Mouse (Mus musculus): ENCODE results near the gene Myo1e. TPM values are rescaled to one million over a fixed set of nuclear protein-coding genes. Genes with fewer than 3 reads are reported as not detected.
"Not testable (repeated sequence)": the region's sequence is repeated elsewhere in the genome, so short reads cannot be mapped to it uniquely, and the experiment has no call there.

The Myo1e gene
- polyA plus RNA-seq, 1 experiment from 2014 or later = 23.2 TPM

- no peak overlapping the region for H3K9ac ChIP-seq
- H3K4me2 ChIP-seq = no peak overlapping the region
- H3K4me1 ChIP-seq = peaks cover 36% of the 10 kb centered on the region
- H3K9me3 ChIP-seq = peaks cover 6% of the 10 kb centered on the region; the same call in 1 of the 2 replicates
- no peaks in the 10 kb centered on the region for H3K27me3 ChIP-seq
- no peak overlapping the region for H3K27ac ChIP-seq
- ATAC-seq (ENCODE audit: insufficient number of reproducible peaks, insufficient read depth, low FRiP score, low TSS enrichment, low read depth) = no peak
- WGBS = 65% methylated on average over 2 of the region's 2 CpGs
- no peaks in the 10 kb centered on the region for H3K36me3 ChIP-seq
- H3K4me3 ChIP-seq = no peak overlapping the region
Observed at GRCm38 (mm10) chr9:70243708-70244107, 36.6 kb downstream of the Myo1e start.

DNA sequence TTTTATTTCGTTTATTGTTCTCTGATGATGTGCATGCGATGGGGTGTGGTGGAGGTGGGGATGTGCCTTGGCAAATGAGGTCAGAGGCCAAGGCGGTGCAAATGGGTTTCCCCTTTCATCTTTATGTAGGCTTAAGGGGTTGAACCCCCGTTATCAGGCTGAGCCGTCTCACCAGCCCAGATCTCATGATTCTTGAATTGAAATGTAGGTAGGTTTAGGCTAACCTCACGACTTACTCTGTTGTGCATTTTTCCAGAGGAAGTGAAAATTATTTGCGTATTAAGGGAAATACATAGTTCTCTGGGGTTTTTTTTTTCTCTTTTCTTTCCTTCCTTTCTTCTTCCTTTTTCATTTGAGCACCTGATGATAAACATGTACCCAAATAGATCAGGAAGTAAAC, 37.0 kb downstream of the Myo1e start:
- Histone ChIP-seq H3K36me3 (no peaks in the 10 kb centered on the region), H3K4me2 (no peak overlapping the region), H3K4me3 (no peak overlapping the region), H3K9me3 (peaks cover 6% of the 10 kb centered on the region; the same call in 1 of the 2 replicates), H3K27ac (no peak overlapping the region), H3K4me1 (peaks cover 36% of the 10 kb centered on the region), H3K9ac (no peak overlapping the region), H3K27me3 (no peaks in the 10 kb centered on the region)
- 66% methylated on average over 7 of the region's 7 CpGs for WGBS
- ATAC-seq (ENCODE audit: insufficient number of reproducible peaks, insufficient read depth, low FRiP score, low TSS enrichment, low read depth) = no peak

DNA sequence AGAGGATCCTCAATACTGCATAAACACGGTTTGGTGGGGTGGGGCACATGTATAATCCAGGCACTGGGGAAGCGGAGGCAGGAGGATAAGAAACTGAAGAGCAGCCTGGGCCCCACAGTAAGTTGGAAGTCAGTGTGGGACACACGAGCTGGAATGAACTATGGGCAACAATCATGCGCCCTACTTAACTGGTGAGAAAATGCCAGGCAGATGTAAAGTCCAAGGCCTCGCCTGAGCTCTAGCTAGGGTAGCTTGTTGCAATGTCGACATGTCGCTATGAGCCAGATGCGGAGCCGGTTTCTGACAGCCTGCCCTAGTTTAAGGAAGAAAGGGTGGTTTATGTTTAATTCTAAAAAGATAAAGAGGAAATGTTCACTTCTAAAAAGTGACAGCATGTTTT, 37.9 kb downstream of the Myo1e start:
- H3K4me2 ChIP-seq = no peak overlapping the region
- no peaks in the 10 kb centered on the region for H3K36me3 ChIP-seq
- no peak overlapping the region for H3K9ac ChIP-seq
- H3K4me3 ChIP-seq = no peak overlapping the region
- H3K4me1 ChIP-seq = peaks cover 39% of the 10 kb centered on the region
- ATAC-seq (ENCODE audit: insufficient number of reproducible peaks, insufficient read depth, low FRiP score, low TSS enrichment, low read depth) = no peak
- H3K9me3 ChIP-seq = peaks cover 6% of the 10 kb centered on the region; the same call in 1 of the 2 replicates
- no peak overlapping the region for H3K27ac ChIP-seq
- 92% methylated on average over 9 of the region's 9 CpGs for WGBS
- no peaks in the 10 kb centered on the region for H3K27me3 ChIP-seq

- Histone ChIP-seq H3K9ac (no peak overlapping the region), H3K9me3 (peaks cover 6% of the 10 kb centered on the region; the same call in 1 of the 2 replicates), H3K27ac (no peak overlapping the region), H3K36me3 (no peaks in the 10 kb centered on the region), H3K4me3 (no peak overlapping the region), H3K4me1 (peaks cover 30% of the 10 kb centered on the region), H3K4me2 (no peak overlapping the region), H3K27me3 (no peaks in the 10 kb centered on the region)
- ATAC-seq (ENCODE audit: insufficient number of reproducible peaks, insufficient read depth, low FRiP score, low TSS enrichment, low read depth) = no peak
- WGBS = 64% methylated on average over 10 of the region's 10 CpGs
Observed at GRCm38 (mm10) chr9:70246427-70246826, 39.3 kb downstream of the Myo1e start.

DNA sequence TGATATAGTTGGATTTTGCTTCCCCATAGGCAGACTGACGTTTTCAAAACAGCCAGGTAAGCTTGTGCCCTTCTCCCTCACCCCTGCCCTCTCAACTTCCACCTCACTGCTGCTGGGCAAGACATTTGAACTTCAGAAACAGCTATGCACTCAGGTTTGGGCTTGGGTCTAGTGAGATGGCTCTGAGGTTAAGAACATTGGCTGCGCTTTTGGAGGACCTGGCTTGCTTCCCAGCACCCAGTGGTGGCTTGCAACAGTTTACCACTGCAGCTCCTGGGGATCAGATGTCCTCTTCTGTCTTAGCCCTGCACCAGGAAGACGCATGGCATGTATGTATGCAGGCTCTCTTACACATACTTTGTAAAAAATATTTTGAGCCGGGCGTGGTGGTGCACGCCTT, 40.9 kb downstream of the Myo1e start:
- Histone ChIP-seq H3K27me3 (no peaks in the 10 kb centered on the region), H3K4me2 (no peak overlapping the region), H3K4me3 (no peak overlapping the region), H3K36me3 (no peaks in the 10 kb centered on the region), H3K9me3 (peaks cover 6% of the 10 kb centered on the region; the same call in 1 of the 2 replicates), H3K27ac (no peak overlapping the region), H3K9ac (no peak overlapping the region), H3K4me1 (peaks cover 22% of the 10 kb centered on the region)
- 85% methylated on average over 6 of the region's 6 CpGs for WGBS
- no peak for ATAC-seq (ENCODE audit: insufficient number of reproducible peaks, insufficient read depth, low FRiP score, low TSS enrichment, low read depth)

DNA sequence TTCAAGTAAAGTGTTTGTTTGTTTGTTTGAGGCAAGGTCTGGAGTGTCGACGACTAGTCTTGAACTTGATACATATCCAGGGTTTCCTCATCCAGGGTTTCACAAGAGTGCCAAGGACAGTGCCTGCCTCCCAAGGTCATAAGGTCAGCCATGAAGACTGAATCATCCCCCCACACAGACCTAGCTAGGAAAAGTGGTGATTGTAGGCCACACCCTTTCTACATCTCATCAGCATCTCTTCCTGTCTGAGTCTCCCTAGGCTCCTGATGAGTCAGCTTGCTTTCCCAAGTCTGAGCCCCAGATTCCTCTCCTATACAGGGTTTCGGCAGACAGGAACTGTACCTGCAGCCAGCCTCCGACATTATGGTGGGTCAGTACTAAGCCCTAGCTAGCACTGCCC, 41.7 kb downstream of the Myo1e start:
- 92% methylated on average over 4 of the region's 4 CpGs for WGBS
- ATAC-seq (ENCODE audit: insufficient number of reproducible peaks, insufficient read depth, low FRiP score, low TSS enrichment, low read depth) = no peak
- Histone ChIP-seq H3K9ac (no peak overlapping the region), H3K4me1 (peaks cover 15% of the 10 kb centered on the region), H3K4me3 (no peak overlapping the region), H3K27ac (no peak overlapping the region), H3K9me3 (peaks cover 6% of the 10 kb centered on the region; the same call in 1 of the 2 replicates), H3K4me2 (no peak overlapping the region), H3K36me3 (no peaks in the 10 kb centered on the region), H3K27me3 (no peaks in the 10 kb centered on the region)

DNA sequence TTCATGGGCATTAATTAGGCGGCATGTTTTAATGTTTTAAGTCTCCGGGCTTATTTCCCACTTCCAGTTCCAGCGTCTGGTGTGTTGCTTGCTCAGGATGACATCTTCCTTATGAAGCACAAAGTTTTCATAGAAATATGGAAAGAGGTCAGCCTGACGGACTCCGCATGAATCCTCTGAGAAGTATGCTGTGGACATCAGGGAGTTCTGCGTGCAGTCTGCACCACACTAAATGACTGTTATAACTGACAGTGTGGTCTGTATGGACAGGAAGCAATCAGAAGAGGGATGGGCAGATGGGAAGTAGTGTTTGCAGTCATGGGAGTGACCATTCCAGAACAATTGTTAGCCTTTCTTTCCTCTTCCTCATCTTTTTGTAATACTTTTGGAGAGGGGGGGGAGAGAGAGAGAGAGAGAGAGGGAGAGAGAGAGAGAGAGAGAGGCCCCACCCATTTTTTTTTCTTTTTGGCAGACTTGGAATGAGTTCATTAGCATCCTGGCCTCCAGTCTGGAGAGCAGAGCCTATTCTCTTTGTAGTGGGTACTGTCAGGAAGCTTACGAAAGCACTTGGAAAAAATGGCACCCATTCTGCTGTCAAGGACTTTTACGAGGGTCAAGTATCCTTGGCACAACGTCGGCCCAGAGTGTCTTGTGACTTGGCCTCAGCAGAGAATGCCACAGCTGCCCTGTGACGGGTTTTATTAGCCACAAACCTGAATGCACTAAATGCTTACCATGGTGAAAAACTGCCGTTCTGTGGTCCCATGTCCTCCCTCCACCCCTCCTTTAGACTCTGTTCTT, 42.9 kb downstream of the Myo1e start:
- Histone ChIP-seq H3K4me1 (peaks cover 15% of the 10 kb centered on the region), H3K4me2 (no peak overlapping the region), H3K27ac (no peak overlapping the region), H3K36me3 (no peaks in the 10 kb centered on the region), H3K9me3 (peaks cover 6% of the 10 kb centered on the region; the same call in 1 of the 2 replicates), H3K27me3 (no peaks in the 10 kb centered on the region), H3K4me3 (no peak overlapping the region), H3K9ac (no peak overlapping the region)
- no peak for ATAC-seq (ENCODE audit: insufficient number of reproducible peaks, insufficient read depth, low FRiP score, low TSS enrichment, low read depth)
- 70% methylated on average over 12 of the region's 12 CpGs for WGBS

DNA sequence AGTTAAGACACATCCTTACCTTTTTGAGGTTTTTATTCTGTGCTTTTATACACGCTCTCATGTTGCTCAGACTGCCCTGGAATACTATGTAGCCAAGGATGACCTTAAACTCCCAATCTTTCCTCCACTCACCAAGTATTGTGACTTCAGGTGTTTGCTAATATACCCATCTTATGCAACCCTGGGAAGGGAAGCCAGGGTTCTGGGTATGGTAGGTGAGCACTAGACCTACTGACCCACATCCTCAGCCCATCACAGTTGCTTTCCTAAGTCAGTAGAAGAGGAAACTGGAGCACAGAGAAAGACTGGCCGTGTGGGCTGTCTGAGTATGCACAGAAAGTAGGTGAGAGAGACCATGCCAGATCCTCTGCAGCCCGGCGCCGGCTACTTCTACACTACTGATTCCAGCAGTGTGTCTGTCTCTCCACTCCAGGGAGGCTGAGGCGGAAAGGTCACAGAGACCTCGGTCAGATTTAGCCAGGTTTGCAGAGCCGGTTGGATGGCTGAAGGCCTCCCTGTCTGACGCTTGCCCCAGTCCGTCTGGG, 44.4 kb downstream of the Myo1e start:
- H3K4me3 ChIP-seq = no peak overlapping the region
- 87% methylated on average over 10 of the region's 10 CpGs for WGBS
- H3K27me3 ChIP-seq = no peaks in the 10 kb centered on the region
- no peak overlapping the region for H3K4me2 ChIP-seq
- ATAC-seq (ENCODE audit: insufficient number of reproducible peaks, insufficient read depth, low FRiP score, low TSS enrichment, low read depth) = no peak
- H3K36me3 ChIP-seq = no peaks in the 10 kb centered on the region
- H3K27ac ChIP-seq = no peak overlapping the region
- H3K9ac ChIP-seq = no peak overlapping the region
- H3K9me3 ChIP-seq = peaks cover 3% of the 10 kb centered on the region; the same call in 1 of the 2 replicates
- H3K4me1 ChIP-seq = peaks cover 15% of the 10 kb centered on the region

- WGBS = 81% methylated on average over 1 of the region's 1 CpGs
Observed at GRCm38 (mm10) chr9:70253016-70253415, 45.9 kb downstream of the Myo1e start.

DNA sequence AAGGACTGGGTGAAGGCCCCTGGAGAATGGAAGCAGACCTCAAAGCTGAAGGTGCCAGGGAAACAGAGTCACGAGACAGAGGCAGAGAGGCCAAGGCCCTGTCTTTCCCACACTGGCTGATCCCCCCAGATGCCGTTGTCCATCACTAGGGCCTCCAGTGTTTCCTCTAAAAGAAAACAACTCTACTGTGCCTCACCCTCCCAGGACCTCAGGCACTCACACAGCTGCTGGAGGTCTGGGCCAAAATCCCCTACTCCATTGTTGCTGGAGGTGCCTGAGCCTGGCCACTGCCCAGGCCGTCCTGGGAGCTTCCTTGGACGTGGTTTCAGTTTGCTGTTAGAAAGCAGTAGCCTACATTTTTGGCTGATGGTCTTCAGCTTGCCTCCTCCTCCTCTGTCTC, 47.9 kb downstream of the Myo1e start:
- no peak for ATAC-seq (ENCODE audit: insufficient number of reproducible peaks, insufficient read depth, low FRiP score, low TSS enrichment, low read depth)
- Histone ChIP-seq H3K4me3 (no peak overlapping the region), H3K9ac (no peak overlapping the region), H3K4me1 (peaks cover 25% of the 10 kb centered on the region), H3K9me3 (no peaks in the 10 kb centered on the region), H3K27ac (no peak overlapping the region), H3K27me3 (no peaks in the 10 kb centered on the region), H3K4me2 (no peak overlapping the region), H3K36me3 (no peaks in the 10 kb centered on the region)
- WGBS = 87% methylated on average over 4 of the region's 4 CpGs

More at GRCm38 (mm10) chr9:70253016-70253415, 45.9 kb downstream of the Myo1e start:
- Histone ChIP-seq H3K4me2 (no peak overlapping the region), H3K36me3 (no peaks in the 10 kb centered on the region), H3K4me1 (peaks cover 25% of the 10 kb centered on the region), H3K27ac (no peak overlapping the region), H3K27me3 (no peaks in the 10 kb centered on the region), H3K9me3 (peaks cover 1% of the 10 kb centered on the region; the same call in 1 of the 2 replicates), H3K4me3 (no peak overlapping the region), H3K9ac (no peak overlapping the region)
- no peak for ATAC-seq (ENCODE audit: insufficient number of reproducible peaks, insufficient read depth, low FRiP score, low TSS enrichment, low read depth)

DNA sequence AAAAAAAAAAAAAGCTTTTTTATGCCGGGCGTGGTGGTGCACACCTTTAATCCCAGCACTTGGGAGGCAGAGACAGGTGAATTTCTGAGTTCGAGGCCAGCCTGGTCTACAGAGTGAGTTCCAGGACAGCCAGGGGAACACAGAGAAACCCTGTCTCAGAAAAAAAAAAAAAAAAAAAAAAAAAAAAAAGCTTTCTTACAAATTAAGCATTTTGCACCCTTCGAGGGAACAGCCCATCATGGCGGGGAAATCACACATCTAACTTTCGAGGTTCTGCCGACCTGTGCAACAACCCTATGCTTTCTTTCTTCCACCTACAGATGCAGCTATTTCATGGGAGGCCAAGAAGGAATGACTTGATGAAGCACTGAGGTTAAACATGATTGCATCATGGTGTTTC, 48.9 kb downstream of the Myo1e start:
- H3K4me2 ChIP-seq; H3K36me3 ChIP-seq; ATAC-seq (ENCODE audit: insufficient number of reproducible peaks, insufficient read depth, low FRiP score, low TSS enrichment, low read depth); H3K4me3 ChIP-seq; H3K27ac ChIP-seq; H3K9me3 ChIP-seq; H3K9ac ChIP-seq; H3K27me3 ChIP-seq: not testable (repeated sequence)
- 94% methylated on average over 7 of the region's 7 CpGs for WGBS
- peaks cover 32% of the 10 kb centered on the region for H3K4me1 ChIP-seq
